Mouse (Mus musculus) lung, postnatal 0 days (tissue): ENCODE results near the gene Nadsyn1.

Experiments used
- CTCF ChIP-seq: IDR thresholded peaks from 2 replicates; pipeline ENCODE4 v1.5.1; 2016; ENCODE audit warnings: antibody characterized with exemption, mild to moderate bottlenecking
- EP300 ChIP-seq: IDR thresholded peaks from 2 replicates; pipeline ENCODE4 v1.6.1; 2016; ENCODE audit warnings: antibody characterized with exemption, mild to moderate bottlenecking, control low read depth

- no peak for TF ChIP-seq CTCF
- TF ChIP-seq EP300, result no peak
Observed at GRCm38 (mm10) chr7:143868874-143869273, 46.2 kb upstream of the Nadsyn1 start.
